Mouse (Mus musculus): Measurements from ENCODE around the gene Zfp580. TPM values are rescaled to one million over a fixed set of nuclear protein-coding genes. Genes with fewer than 3 reads are reported as not detected.
"Not testable (repeated sequence)": the region's sequence is repeated elsewhere in the genome, so short reads cannot be mapped to it uniquely, and the experiment has no call there.

Gene Zfp580
- polyA plus RNA-seq, 1 experiment from 2014 or later = 43.1 TPM

DNA sequence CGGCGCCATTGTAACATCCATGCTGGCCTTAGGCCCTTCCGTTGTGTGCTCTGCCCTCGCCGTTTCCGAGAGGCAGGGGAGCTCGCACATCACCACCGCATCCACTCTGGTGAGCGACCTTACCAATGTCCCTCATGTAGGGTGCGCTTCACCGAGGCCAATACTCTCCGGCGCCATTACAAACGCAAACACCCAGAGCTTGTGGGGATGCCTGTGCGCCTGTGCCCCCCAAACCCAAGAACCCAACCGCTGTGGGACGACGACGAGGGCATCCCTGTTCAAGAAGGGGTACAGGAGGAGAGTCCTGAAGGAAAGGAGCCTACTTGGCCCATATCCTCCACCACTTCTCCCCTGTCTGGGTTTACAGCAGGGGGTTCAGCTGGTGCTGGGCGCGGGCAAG, 33.4 kb upstream of the Zfp580 start:
- 96% methylated on average over 21 of the region's 21 CpGs for WGBS
- H3K36me3 ChIP-seq = peaks cover 25% of the 10 kb centered on the region
- H3K4me3 ChIP-seq (replicated peaks) = no peak overlapping the region
- ATAC-seq (ENCODE audit: insufficient number of reproducible peaks, low FRiP score, low TSS enrichment, low read depth) = no peak
- H3K9me3 ChIP-seq (replicated peaks) = no peaks in the 10 kb centered on the region
- no peak overlapping the region for H3K27ac ChIP-seq (replicated peaks)
- no peak overlapping the region for H3K9ac ChIP-seq
- no peak overlapping the region for H3K4me2 ChIP-seq (replicated peaks)
- H3K4me1 ChIP-seq = peaks cover 18% of the 10 kb centered on the region
- H3K27me3 ChIP-seq = no peaks in the 10 kb centered on the region

GRCm38 (mm10) chr7:5019576-5019975, 31.8 kb upstream of the Zfp580 start:
- peaks cover 23% of the 10 kb centered on the region for H3K4me1 ChIP-seq
- ATAC-seq (ENCODE audit: insufficient number of reproducible peaks, low FRiP score, low TSS enrichment, low read depth); H3K27me3 ChIP-seq; H3K9me3 ChIP-seq (replicated peaks): not testable (repeated sequence)
- H3K9ac ChIP-seq = peak overlapping the region; percentile 89; the same call in 1 of the 2 replicates
- peak overlapping the region; percentile 98 for H3K27ac ChIP-seq (replicated peaks)
- peak overlapping the region; percentile 66 for H3K4me2 ChIP-seq (replicated peaks)
- peaks cover 40% of the 10 kb centered on the region for H3K36me3 ChIP-seq
- peak overlapping the region; percentile 89 for H3K4me3 ChIP-seq (replicated peaks)
- 29% methylated on average over 8 of the region's 8 CpGs for WGBS

DNA sequence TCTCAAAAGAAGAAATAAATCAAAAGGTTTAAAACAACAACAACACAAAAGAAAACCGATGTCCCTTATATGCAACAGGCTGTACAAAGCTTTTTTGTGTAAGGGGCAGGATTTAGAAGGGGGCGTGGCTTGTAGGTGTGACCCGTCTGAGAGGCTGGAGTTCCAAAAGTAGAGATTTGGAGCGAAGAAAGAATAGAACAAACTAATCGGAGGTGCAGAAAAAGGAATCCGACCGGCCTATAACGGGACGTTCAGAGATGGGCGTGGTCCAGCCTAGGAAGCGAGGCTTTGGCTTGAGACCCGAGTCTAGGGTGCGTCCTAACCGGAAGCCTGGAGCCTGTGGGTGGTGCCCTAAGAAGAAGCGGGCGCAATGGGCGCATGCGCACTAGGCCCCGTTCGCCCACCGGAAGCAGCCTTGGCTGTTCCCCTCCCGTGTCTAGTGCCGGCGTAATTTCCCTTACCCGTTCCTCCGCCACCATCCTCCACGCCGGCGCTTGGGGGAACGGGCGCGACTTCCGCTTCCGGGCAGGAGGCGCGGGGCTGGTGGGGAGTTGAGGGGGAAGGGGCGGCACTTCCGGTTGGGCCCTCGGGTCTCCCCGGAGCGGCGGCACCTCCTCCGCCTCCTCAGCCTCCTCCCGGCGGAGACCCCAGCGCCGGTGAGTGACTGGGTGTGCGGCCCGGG, 31.2 kb upstream of the Zfp580 start, which contains the start of the genes Zfp865 and Ccdc106:
Gene Zfp865, plus strand, starts transcription at position 377 of the 682 bp plus-strand sequence.
Gene Ccdc106, plus strand, starts transcription at position 554 of the 682 bp plus-strand sequence.
- peaks cover 46% of the 10 kb centered on the region for H3K36me3 ChIP-seq
- peak within 1 kb of the TSS; percentile 66 for H3K4me2 ChIP-seq (replicated peaks)
- H3K27ac ChIP-seq (replicated peaks) = peak within 1 kb of the TSS; percentile 98
- no peaks in the 10 kb centered on the region for H3K27me3 ChIP-seq
- peaks cover 23% of the 10 kb centered on the region for H3K4me1 ChIP-seq
- WGBS = under 1% methylated on average over 42 of the region's 49 CpGs
- no peaks in the 10 kb centered on the region for H3K9me3 ChIP-seq (replicated peaks)
- H3K4me3 ChIP-seq (replicated peaks) = peak within 1 kb of the TSS; percentile 89
- H3K9ac ChIP-seq = peak within 1 kb of the TSS; percentile 89
- peak; percentile 91 for ATAC-seq (ENCODE audit: insufficient number of reproducible peaks, low FRiP score, low TSS enrichment, low read depth)

GRCm38 (mm10) chr7:5020685-5021084, 30.7 kb upstream of the Zfp580 start:
- Histone ChIP-seq H3K36me3 (peaks cover 51% of the 10 kb centered on the region), H3K27me3 (no peaks in the 10 kb centered on the region), H3K9ac (peak overlapping the region; percentile 89), H3K9me3 (replicated peaks) (no peaks in the 10 kb centered on the region), H3K4me2 (replicated peaks) (peak overlapping the region; percentile 66), H3K27ac (replicated peaks) (peak overlapping the region; percentile 98), H3K4me1 (peaks cover 23% of the 10 kb centered on the region), H3K4me3 (replicated peaks) (peak overlapping the region; percentile 89)
- no peak; the same call in 1 of the 2 replicates for ATAC-seq (ENCODE audit: insufficient number of reproducible peaks, low FRiP score, low TSS enrichment, low read depth)
- WGBS = 0% methylated on average over 12 of the region's 15 CpGs

DNA sequence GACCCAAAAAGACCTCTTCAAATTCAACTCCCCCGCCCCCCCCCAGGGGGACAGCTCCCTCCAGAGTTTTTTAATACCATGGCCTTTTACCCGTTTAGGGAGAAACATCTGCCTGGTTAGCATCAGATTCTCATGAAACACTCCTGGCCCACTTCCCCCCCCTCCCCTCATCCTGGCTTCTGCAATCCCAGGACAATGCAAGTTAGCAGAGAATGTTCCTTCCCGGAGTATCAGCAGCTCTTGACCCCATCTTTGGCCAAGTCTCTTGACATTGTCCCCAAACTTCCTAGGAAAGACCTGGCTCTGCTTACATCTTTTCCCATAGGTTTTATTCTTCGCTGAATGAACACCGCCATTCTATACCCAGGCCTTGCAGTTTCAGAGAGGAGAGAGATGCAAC, 30.1 kb upstream of the Zfp580 start:
- H3K36me3 ChIP-seq = peaks cover 56% of the 10 kb centered on the region
- 46% methylated on average over 5 of the region's 5 CpGs for whole genome bisulfite sequencing

DNA sequence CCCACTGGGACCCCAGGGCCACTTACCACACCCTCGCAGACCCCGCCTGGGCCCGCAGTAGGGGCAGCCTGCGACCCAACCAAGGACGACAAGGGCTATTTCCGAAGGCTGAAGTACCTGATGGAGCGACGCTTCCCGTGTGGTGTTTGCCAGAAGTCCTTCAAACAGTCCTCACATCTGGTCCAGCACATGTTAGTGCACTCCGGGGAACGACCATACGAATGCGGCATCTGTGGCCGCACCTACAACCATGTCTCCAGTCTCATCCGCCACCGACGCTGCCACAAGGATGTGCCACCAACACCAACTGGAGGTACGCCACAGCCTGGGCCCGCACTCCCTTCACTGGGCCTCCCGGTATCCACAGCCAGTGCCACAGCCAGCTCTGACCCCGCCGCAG, 21.8 kb upstream of the Zfp580 start:
- H3K9me3 ChIP-seq (replicated peaks) = peaks cover 33% of the 10 kb centered on the region
- 96% methylated on average over 22 of the region's 22 CpGs for WGBS
- no peak overlapping the region for H3K4me2 ChIP-seq (replicated peaks)
- no peak overlapping the region for H3K27ac ChIP-seq (replicated peaks)
- no peaks in the 10 kb centered on the region for H3K4me1 ChIP-seq
- peaks cover 95% of the 10 kb centered on the region for H3K36me3 ChIP-seq
- ATAC-seq (ENCODE audit: insufficient number of reproducible peaks, low FRiP score, low TSS enrichment, low read depth) = no peak
- H3K4me3 ChIP-seq (replicated peaks) = no peak overlapping the region
- no peak overlapping the region for H3K9ac ChIP-seq
- H3K27me3 ChIP-seq = no peaks in the 10 kb centered on the region

More for the DNA sequence above, 30.1 kb upstream of the Zfp580 start:
- Histone ChIP-seq H3K4me2 (replicated peaks) (peak overlapping the region; percentile 66), H3K27me3 (no peaks in the 10 kb centered on the region), H3K9ac (peak overlapping the region; percentile 89), H3K27ac (replicated peaks) (peak overlapping the region; percentile 98; the same call in 1 of the 2 replicates), H3K4me3 (replicated peaks) (peak overlapping the region; percentile 89), H3K9me3 (replicated peaks) (no peaks in the 10 kb centered on the region), H3K4me1 (peaks cover 23% of the 10 kb centered on the region)
- ATAC-seq (ENCODE audit: insufficient number of reproducible peaks, low FRiP score, low TSS enrichment, low read depth) = no peak

DNA sequence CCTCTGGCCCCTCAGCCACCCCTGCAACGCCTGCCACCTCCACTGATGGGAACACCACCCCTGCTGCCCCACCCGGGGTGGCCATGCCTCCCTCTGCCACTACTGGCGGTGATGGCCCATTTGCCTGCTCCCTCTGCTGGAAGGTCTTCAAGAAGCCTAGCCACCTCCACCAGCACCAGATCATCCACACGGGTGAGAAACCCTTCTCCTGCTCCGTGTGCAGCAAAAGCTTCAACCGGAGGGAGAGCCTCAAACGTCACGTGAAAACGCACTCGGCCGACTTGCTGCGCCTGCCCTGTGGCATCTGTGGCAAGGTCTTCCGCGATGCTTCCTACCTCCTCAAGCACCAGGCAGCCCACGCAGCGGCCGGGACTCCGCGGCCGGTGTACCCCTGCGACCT, 21.4 kb upstream of the Zfp580 start:
- Histone ChIP-seq H3K4me1 (no peaks in the 10 kb centered on the region), H3K36me3 (peaks cover 95% of the 10 kb centered on the region), H3K27me3 (no peaks in the 10 kb centered on the region), H3K4me2 (replicated peaks) (no peak overlapping the region), H3K4me3 (replicated peaks) (no peak overlapping the region), H3K27ac (replicated peaks) (no peak overlapping the region), H3K9me3 (replicated peaks) (peaks cover 33% of the 10 kb centered on the region), H3K9ac (no peak overlapping the region)
- WGBS = 92% methylated on average over 21 of the region's 21 CpGs
- no peak for ATAC-seq (ENCODE audit: insufficient number of reproducible peaks, low FRiP score, low TSS enrichment, low read depth)

DNA sequence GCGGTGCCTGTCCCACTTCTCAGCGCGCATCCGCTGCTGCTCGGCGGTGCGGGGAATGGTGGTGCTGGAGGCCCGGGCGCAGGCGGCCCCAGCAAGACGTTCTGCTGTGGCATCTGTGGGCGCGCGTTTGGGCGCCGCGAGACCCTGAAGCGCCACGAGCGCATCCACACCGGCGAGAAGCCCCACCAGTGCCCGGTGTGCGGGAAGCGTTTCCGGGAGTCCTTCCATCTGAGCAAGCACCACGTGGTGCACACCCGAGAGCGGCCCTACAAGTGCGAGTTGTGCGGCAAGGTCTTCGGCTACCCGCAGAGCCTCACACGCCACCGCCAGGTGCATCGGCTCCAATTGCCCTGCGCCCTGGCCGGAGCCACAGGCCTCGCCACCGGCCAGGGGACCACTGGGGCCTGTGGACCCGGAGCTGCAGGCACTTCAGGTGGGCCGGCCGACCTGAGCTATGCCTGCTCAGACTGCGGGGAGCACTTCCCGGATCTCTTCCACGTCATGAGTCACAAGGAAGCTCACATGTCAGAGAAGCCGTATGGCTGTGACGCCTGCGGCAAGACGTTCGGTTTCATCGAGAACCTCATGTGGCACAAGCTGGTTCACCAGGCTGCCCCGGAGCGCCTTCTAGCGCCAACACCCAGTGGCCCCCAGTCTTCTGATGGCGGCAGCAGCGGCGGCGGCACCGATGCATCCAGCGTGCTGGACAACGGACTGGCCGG, 20.6 kb upstream of the Zfp580 start:
- H3K27me3 ChIP-seq = no peaks in the 10 kb centered on the region
- H3K9me3 ChIP-seq (replicated peaks) = peaks cover 33% of the 10 kb centered on the region
- no peak overlapping the region for H3K9ac ChIP-seq
- no peak overlapping the region for H3K4me2 ChIP-seq (replicated peaks)
- H3K36me3 ChIP-seq = peaks cover 95% of the 10 kb centered on the region
- H3K4me3 ChIP-seq (replicated peaks) = no peak overlapping the region
- no peaks in the 10 kb centered on the region for H3K4me1 ChIP-seq
- ATAC-seq (ENCODE audit: insufficient number of reproducible peaks, low FRiP score, low TSS enrichment, low read depth) = no peak
- H3K27ac ChIP-seq (replicated peaks) = no peak overlapping the region
- 87% methylated on average over 63 of the region's 63 CpGs for WGBS

- H3K36me3 ChIP-seq = peaks cover 93% of the 10 kb centered on the region
- WGBS = 81% methylated on average over 46 of the region's 46 CpGs
- no peak overlapping the region for H3K27ac ChIP-seq (replicated peaks)
- no peak overlapping the region for H3K4me3 ChIP-seq (replicated peaks)
- no peak overlapping the region for H3K4me2 ChIP-seq (replicated peaks)
- peaks cover 36% of the 10 kb centered on the region for H3K9me3 ChIP-seq (replicated peaks)
- ATAC-seq (ENCODE audit: insufficient number of reproducible peaks, low FRiP score, low TSS enrichment, low read depth) = no peak
- H3K4me1 ChIP-seq = no peaks in the 10 kb centered on the region
- H3K9ac ChIP-seq = no peak overlapping the region
- H3K27me3 ChIP-seq = no peaks in the 10 kb centered on the region
These were observed 19.8 kb upstream of the Zfp580 start for GRCm38 (mm10) chr7:5031496-5031895.

GRCm38 (mm10) chr7:5033818-5034217, 17.5 kb upstream of the Zfp580 start, which contains the start of gene 4632433K11Rik:
4632433K11Rik (plus strand) TSS chr7:5034118.
- H3K9me3 ChIP-seq (replicated peaks) = peaks cover 36% of the 10 kb centered on the region
- H3K9ac ChIP-seq = no peak within 1 kb of the TSS
- ATAC-seq (ENCODE audit: insufficient number of reproducible peaks, low FRiP score, low TSS enrichment, low read depth) = no peak
- H3K4me1 ChIP-seq = peaks cover 4% of the 10 kb centered on the region; the same call in 1 of the 2 replicates
- H3K4me3 ChIP-seq (replicated peaks) = no peak within 1 kb of the TSS
- H3K27ac ChIP-seq (replicated peaks) = no peak within 1 kb of the TSS
- H3K4me2 ChIP-seq (replicated peaks) = no peak within 1 kb of the TSS
- H3K27me3 ChIP-seq = no peaks in the 10 kb centered on the region
- 93% methylated on average over 3 of the region's 3 CpGs for WGBS
- peaks cover 75% of the 10 kb centered on the region for H3K36me3 ChIP-seq

DNA sequence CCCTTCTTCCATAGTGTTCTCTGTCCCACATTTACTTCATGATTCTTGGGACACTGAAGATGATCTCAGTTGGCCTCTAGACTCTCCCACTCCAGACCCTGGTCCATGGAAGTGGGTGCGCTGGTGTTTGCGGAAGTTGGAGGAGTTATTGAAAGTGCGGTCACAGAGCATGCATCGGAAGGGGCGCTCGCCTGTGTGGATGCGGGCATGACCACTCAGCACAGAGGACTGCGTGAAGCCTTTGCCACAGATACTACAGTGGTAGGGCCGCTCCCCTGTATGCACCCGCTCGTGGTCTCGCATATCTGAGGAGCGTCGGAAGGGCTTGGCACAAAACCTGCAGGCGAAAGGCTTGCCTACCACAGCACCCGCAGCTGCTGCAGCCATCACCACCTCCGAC, 15.7 kb upstream of the Zfp580 start:
- Histone ChIP-seq H3K9ac (no peak overlapping the region), H3K36me3 (peaks cover 57% of the 10 kb centered on the region), H3K4me3 (replicated peaks) (no peak overlapping the region), H3K27ac (replicated peaks) (no peak overlapping the region), H3K9me3 (replicated peaks) (peaks cover 21% of the 10 kb centered on the region), H3K4me1 (peaks cover 4% of the 10 kb centered on the region; the same call in 1 of the 2 replicates), H3K4me2 (replicated peaks) (no peak overlapping the region), H3K27me3 (no peaks in the 10 kb centered on the region)
- ATAC-seq (ENCODE audit: insufficient number of reproducible peaks, low FRiP score, low TSS enrichment, low read depth) = no peak
- WGBS = 96% methylated on average over 17 of the region's 17 CpGs

Data from embryonic facial prominence, embryonic 15.5 days (tissue).